Mouse (Mus musculus): ENCODE measurements around the gene Nphp4.

Gene Nphp4

GRCm38 (mm10) chr4:152476427-152477023 lies at the start of gene Nphp4:
Nphp4 (plus strand) TSS chr4:152476706.
- no peak for DNase-seq (ENCODE audit: low read depth)

- DNase-seq (ENCODE audit: low read depth), result no peak
Measured at GRCm38 (mm10) chr4:152428259-152428658, 48.2 kb upstream of the Nphp4 start.

GRCm38 (mm10) chr4:152432308-152432707 lies 44.2 kb upstream of the Nphp4 start:
- DNase-seq (ENCODE audit: low read depth), result peak; percentile 52

- peak; percentile 82 for DNase-seq (ENCODE audit: low read depth)
Measured at GRCm38 (mm10) chr4:152434836-152435235, 41.7 kb upstream of the Nphp4 start.

- DNase-seq (ENCODE audit: low read depth), result peak; percentile 62
Measured at GRCm38 (mm10) chr4:152435255-152435654, 41.3 kb upstream of the Nphp4 start.

GRCm38 (mm10) chr4:152440882-152441281 lies 35.6 kb upstream of the Nphp4 start:
- no peak for DNase-seq (ENCODE audit: low read depth)

- no peak for DNase-seq (ENCODE audit: low read depth)
Measured at GRCm38 (mm10) chr4:152441536-152441935, 35.0 kb upstream of the Nphp4 start.

- peak; percentile 57 for DNase-seq (ENCODE audit: low read depth)
Measured at GRCm38 (mm10) chr4:152446178-152446577, 30.3 kb upstream of the Nphp4 start.

GRCm38 (mm10) chr4:152447731-152448665 lies 28.5 kb upstream of the Nphp4 start:
- DNase-seq (ENCODE audit: low read depth), result peak; percentile 79

GRCm38 (mm10) chr4:152448666-152449018 lies 27.9 kb upstream of the Nphp4 start:
- peak; percentile 86 for DNase-seq (ENCODE audit: low read depth)

GRCm38 (mm10) chr4:152451371-152451770 lies 25.1 kb upstream of the Nphp4 start:
- DNase-seq (ENCODE audit: low read depth), result peak; percentile 21

- DNase-seq (ENCODE audit: low read depth), result no peak
Measured at GRCm38 (mm10) chr4:152453079-152453478, 23.4 kb upstream of the Nphp4 start.

GRCm38 (mm10) chr4:152454153-152454552 lies 22.4 kb upstream of the Nphp4 start:
- DNase-seq (ENCODE audit: low read depth), result no peak

- no peak for DNase-seq (ENCODE audit: low read depth)
Measured at GRCm38 (mm10) chr4:152456609-152457008, 19.9 kb upstream of the Nphp4 start.

GRCm38 (mm10) chr4:152457673-152458072 lies 18.8 kb upstream of the Nphp4 start:
- DNase-seq (ENCODE audit: low read depth), result peak; percentile 48

- DNase-seq (ENCODE audit: low read depth), result no peak
Measured at GRCm38 (mm10) chr4:152462516-152462915, 14.0 kb upstream of the Nphp4 start.

- DNase-seq (ENCODE audit: low read depth), result no peak
Measured at GRCm38 (mm10) chr4:152463147-152463546, 13.4 kb upstream of the Nphp4 start.

- DNase-seq (ENCODE audit: low read depth), result no peak
Measured at GRCm38 (mm10) chr4:152465116-152465515, 11.4 kb upstream of the Nphp4 start.

- DNase-seq (ENCODE audit: low read depth), result no peak
Measured at GRCm38 (mm10) chr4:152466601-152467000, 9.9 kb upstream of the Nphp4 start.

- DNase-seq (ENCODE audit: low read depth), result no peak
Measured at GRCm38 (mm10) chr4:152467951-152468350, 8.6 kb upstream of the Nphp4 start.

- DNase-seq (ENCODE audit: low read depth), result no peak
Measured at GRCm38 (mm10) chr4:152475941-152476340, 565 bp upstream of the Nphp4 start.

- no peak for DNase-seq (ENCODE audit: low read depth)
Measured at GRCm38 (mm10) chr4:152477106-152477465, 580 bp downstream of the Nphp4 start.

- DNase-seq (ENCODE audit: low read depth), result peak; percentile 94
Measured at GRCm38 (mm10) chr4:152477466-152478223, 1.1 kb downstream of the Nphp4 start, which contains the start of gene Kcnab2. Kcnab2 (minus strand) TSS chr4:152477871.
